Mouse (Mus musculus): ENCODE results near the gene Tmem184b. TPM values are rescaled to one million over a fixed set of nuclear protein-coding genes. Genes with fewer than 3 reads are reported as not detected.

The Tmem184b gene
- total and polyA plus RNA-seq, 2 experiments from 2014 or later = 30.3 to 41.9 TPM

DNA sequence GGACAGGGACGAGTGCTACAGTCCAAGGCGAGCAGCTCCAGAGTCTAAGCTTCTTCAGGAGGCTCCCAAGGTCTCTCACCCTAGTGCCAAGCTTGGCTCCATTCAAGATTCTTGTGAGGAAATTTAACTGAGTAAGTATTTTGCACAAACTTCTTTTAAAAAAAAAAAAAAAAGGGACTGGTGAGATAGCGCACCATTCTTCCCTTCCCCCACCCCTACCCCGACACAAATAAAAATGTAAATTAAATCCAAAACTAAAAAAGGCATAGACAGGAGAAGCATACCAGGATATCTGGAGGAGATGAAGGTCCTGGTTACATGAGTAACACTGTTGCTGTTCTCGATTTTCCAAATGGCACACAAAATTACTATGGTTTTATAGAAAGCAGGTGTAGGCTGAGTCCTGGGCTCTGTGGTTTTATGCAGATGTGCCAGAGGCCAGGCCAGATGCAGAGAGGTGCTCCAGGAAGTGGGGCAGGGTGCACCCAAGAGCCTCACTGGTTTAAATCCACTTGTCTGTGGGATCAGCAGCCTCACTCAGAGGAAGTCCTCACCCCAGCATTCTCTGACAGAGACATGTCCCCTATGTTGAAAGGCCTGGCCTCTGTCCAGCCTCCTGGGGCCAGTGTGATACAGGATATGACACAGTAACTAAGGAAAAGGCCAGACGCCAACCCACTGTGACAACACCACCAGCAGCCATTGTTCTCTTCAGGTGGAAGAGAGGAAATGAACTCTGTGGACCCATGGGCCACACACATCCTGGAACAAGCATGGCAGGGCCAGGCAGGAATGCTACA, 80.2 kb downstream of the Tmem184b start:
- H3K9me3 ChIP-seq (ENCODE audit: low read length) = no peaks in the 10 kb centered on the region
- DNase-seq = no peak
- H3K4me1 ChIP-seq (ENCODE audit: insufficient read depth) = peaks cover 10% of the 10 kb centered on the region; the same call in 1 of the 2 replicates
- H3K9ac ChIP-seq = no peak overlapping the region
- no peak overlapping the region for H3K4me3 ChIP-seq (ENCODE audit: low read depth, low read length)
- 81% methylated on average over 6 of the region's 6 CpGs for WGBS
- no peaks in the 10 kb centered on the region for H3K36me3 ChIP-seq (ENCODE audit: insufficient read depth)
- no peak overlapping the region for H3K27ac ChIP-seq (ENCODE audit: low read depth, low read length)
- H3K4me2 ChIP-seq (ENCODE audit: low read depth) = no peak overlapping the region
- no peaks in the 10 kb centered on the region for H3K27me3 ChIP-seq (ENCODE audit: insufficient read depth, low read length)
- no peak for TF ChIP-seq CTCF (IDR thresholded peaks at IDR 0.05; ENCODE audit: low read depth)
- ATAC-seq = no peak

DNA sequence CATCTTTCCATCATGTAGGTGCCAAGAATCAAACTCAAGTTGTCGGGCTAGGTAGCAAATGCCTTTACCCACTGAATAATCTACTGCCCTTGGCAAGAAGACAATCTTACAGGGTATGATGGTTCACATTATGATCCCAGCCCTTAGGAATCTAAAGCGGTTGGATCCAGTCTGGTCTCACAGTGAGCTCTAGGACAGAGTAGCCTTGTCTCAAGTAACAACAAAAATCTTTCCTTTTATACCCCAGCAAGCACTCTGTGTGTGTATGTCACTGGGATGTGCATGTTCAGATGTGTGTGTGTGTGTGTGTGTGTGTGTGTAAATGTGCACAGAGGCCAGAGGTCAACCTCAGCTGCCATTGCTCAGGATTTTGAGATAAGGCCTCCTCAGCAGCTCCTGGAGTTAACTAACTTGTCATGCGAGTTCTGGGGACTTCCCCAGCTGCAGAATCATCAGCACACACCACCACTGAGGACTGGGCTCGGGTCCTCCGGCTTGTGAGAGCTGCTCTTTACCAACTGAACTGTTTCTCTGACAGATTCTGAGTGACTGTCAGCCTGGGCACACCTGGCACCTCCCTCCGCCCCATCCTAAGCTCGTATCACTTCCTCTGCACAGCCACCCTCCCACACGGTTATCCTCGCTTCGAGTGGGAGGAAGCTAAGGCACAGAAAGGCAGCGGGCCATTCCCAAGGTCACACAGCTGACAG, 80.9 kb downstream of the Tmem184b start:
- Histone ChIP-seq H3K27me3 (ENCODE audit: insufficient read depth, low read length) (no peaks in the 10 kb centered on the region), H3K36me3 (ENCODE audit: insufficient read depth) (no peaks in the 10 kb centered on the region), H3K9me3 (ENCODE audit: low read length) (no peaks in the 10 kb centered on the region), H3K4me1 (ENCODE audit: insufficient read depth) (peaks cover 7% of the 10 kb centered on the region; the same call in 1 of the 2 replicates), H3K4me3 (ENCODE audit: low read depth, low read length) (no peak overlapping the region), H3K27ac (ENCODE audit: low read depth, low read length) (no peak overlapping the region), H3K4me2 (ENCODE audit: low read depth) (no peak overlapping the region), H3K9ac (no peak overlapping the region)
- DNase-seq (no peak), ATAC-seq (no peak)
- TF ChIP-seq CTCF (IDR thresholded peaks at IDR 0.05; ENCODE audit: low read depth) = no peak
- 81% methylated on average over 11 of the region's 11 CpGs for WGBS

- no peaks in the 10 kb centered on the region for H3K9me3 ChIP-seq (ENCODE audit: low read length)
- 86% methylated on average over 5 of the region's 5 CpGs for WGBS
- H3K27ac ChIP-seq (ENCODE audit: low read depth, low read length) = no peak overlapping the region
- no peak overlapping the region for H3K4me3 ChIP-seq (ENCODE audit: low read depth, low read length)
- H3K4me1 ChIP-seq (ENCODE audit: insufficient read depth) = peaks cover under 1% of the 10 kb centered on the region; the same call in 1 of the 2 replicates
- no peak for TF ChIP-seq CTCF (IDR thresholded peaks at IDR 0.05; ENCODE audit: low read depth)
- no peaks in the 10 kb centered on the region for H3K27me3 ChIP-seq (ENCODE audit: insufficient read depth, low read length)
- H3K9ac ChIP-seq = no peak overlapping the region
- DNase-seq (no peak), ATAC-seq (no peak)
- H3K36me3 ChIP-seq (ENCODE audit: insufficient read depth) = no peaks in the 10 kb centered on the region
- H3K4me2 ChIP-seq (ENCODE audit: low read depth) = no peak overlapping the region
These were observed 81.6 kb downstream of the Tmem184b start for GRCm38 (mm10) chr15:79321733-79322190.

- peak; percentile 12; the same call in 1 of the 2 replicates for ATAC-seq
- no peak overlapping the region for H3K4me2 ChIP-seq (ENCODE audit: low read depth)
- H3K9ac ChIP-seq = no peak overlapping the region
- no peak overlapping the region for H3K27ac ChIP-seq (ENCODE audit: low read depth, low read length)
- H3K9me3 ChIP-seq (ENCODE audit: low read length) = no peaks in the 10 kb centered on the region
- no peak for DNase-seq
- no peaks in the 10 kb centered on the region for H3K27me3 ChIP-seq (ENCODE audit: insufficient read depth, low read length)
- H3K4me3 ChIP-seq (ENCODE audit: low read depth, low read length) = no peak overlapping the region
- no peak for TF ChIP-seq CTCF (IDR thresholded peaks at IDR 0.05; ENCODE audit: low read depth)
- peaks cover 9% of the 10 kb centered on the region; the same call in 1 of the 2 replicates for H3K36me3 ChIP-seq (ENCODE audit: insufficient read depth)
- 80% methylated on average over 8 of the region's 8 CpGs for WGBS
- no peaks in the 10 kb centered on the region for H3K4me1 ChIP-seq (ENCODE audit: insufficient read depth)
These were observed 89.5 kb downstream of the Tmem184b start for GRCm38 (mm10) chr15:79313848-79314369.

MicroRNAs within 50 kb of the gene (microRNA counts, 519-probe panel; counts per million panel counts)
- microRNA mmu-miR-1943 = not detected

Small RNA genes lying within 50 kb of the gene (microRNA-seq; reads per million reads assigned to microRNA genes)
- gene Mir1943 = 2.0 to 2.3 reads per million in 2 experiments

Other genes starting within 250 kb of the Tmem184b start
- gene Sox10, start 238.3 kb downstream of the Tmem184b start, total RNA-seq (2014; rRNA removed) = 7.4 and 8.3 TPM in 2 replicates
- gene Sox10, start 238.3 kb downstream of the Tmem184b start, polyA plus RNA-seq (2015; fragmentation: Nextera tagmentation; extraction: Ambion mirVana) = 4.8 and 6.3 TPM in 2 replicates
- gene Pick1, start 174.4 kb downstream of the Tmem184b start, total RNA-seq (2014; rRNA removed) = 76.2 and 84.7 TPM in 2 replicates
- 60.9 and 72.7 TPM in 2 replicates for gene Pick1, start 174.4 kb downstream of the Tmem184b start, polyA plus RNA-seq (2015; fragmentation: Nextera tagmentation; extraction: Ambion mirVana)
- 2.8 and 4.4 TPM in 2 replicates for gene Gm49486, start 174.2 kb downstream of the Tmem184b start, total RNA-seq (2014; rRNA removed)
- gene Gm49486, start 174.2 kb downstream of the Tmem184b start, polyA plus RNA-seq (2015; fragmentation: Nextera tagmentation; extraction: Ambion mirVana) = 1.1 and 1.2 TPM in 2 replicates
- gene Slc16a8, start 148.8 kb downstream of the Tmem184b start, total RNA-seq (2014; rRNA removed) = 0.62 and 0.95 TPM in 2 replicates
- 1.4 and 1.6 TPM in 2 replicates for gene Slc16a8, start 148.8 kb downstream of the Tmem184b start, polyA plus RNA-seq (2015; fragmentation: Nextera tagmentation; extraction: Ambion mirVana)
- gene Baiap2l2, start 118.0 kb downstream of the Tmem184b start, total RNA-seq (2014; rRNA removed) = 3.2 and 7.9 TPM in 2 replicates
- 9.1 and 11.3 TPM in 2 replicates for gene Baiap2l2, start 118.0 kb downstream of the Tmem184b start, polyA plus RNA-seq (2015; fragmentation: Nextera tagmentation; extraction: Ambion mirVana)
- 19.5 and 31.1 TPM in 2 replicates for gene Pla2g6, start 75.2 kb downstream of the Tmem184b start, total RNA-seq (2014; rRNA removed)
- 10.7 and 15.2 TPM in 2 replicates for gene Pla2g6, start 75.2 kb downstream of the Tmem184b start, polyA plus RNA-seq (2015; fragmentation: Nextera tagmentation; extraction: Ambion mirVana)
- 2.5 and 3.0 TPM in 2 replicates for gene Maff, start 56.9 kb downstream of the Tmem184b start, total RNA-seq (2014; rRNA removed)
- gene Maff, start 56.9 kb downstream of the Tmem184b start, polyA plus RNA-seq (2015; fragmentation: Nextera tagmentation; extraction: Ambion mirVana) = 0.74 and 1.1 TPM in 2 replicates
- gene Csnk1e, start 52.0 kb upstream of the Tmem184b start, total RNA-seq (2014; rRNA removed) = 398 and 490 TPM in 2 replicates
- gene Csnk1e, start 52.0 kb upstream of the Tmem184b start, polyA plus RNA-seq (2015; fragmentation: Nextera tagmentation; extraction: Ambion mirVana) = 160 and 248 TPM in 2 replicates
- 17.3 and 17.8 TPM in 2 replicates for gene Kcnj4, start 101.7 kb upstream of the Tmem184b start, total RNA-seq (2014; rRNA removed)
- gene Kcnj4, start 101.7 kb upstream of the Tmem184b start, polyA plus RNA-seq (2015; fragmentation: Nextera tagmentation; extraction: Ambion mirVana) = 0.99 and 1.1 TPM in 2 replicates
- gene Kdelr3, start 112.8 kb upstream of the Tmem184b start, total RNA-seq (2014; rRNA removed) = 3.1 and 5.6 TPM in 2 replicates
- gene Kdelr3, start 112.8 kb upstream of the Tmem184b start, polyA plus RNA-seq (2015; fragmentation: Nextera tagmentation; extraction: Ambion mirVana) = 5.3 and 6.8 TPM in 2 replicates
- gene Ddx17, start 143.2 kb upstream of the Tmem184b start, total RNA-seq (2014; rRNA removed) = 373 and 392 TPM in 2 replicates
- 21.5 and 26.5 TPM in 2 replicates for gene Ddx17, start 143.2 kb upstream of the Tmem184b start, polyA plus RNA-seq (2015; fragmentation: Nextera tagmentation; extraction: Ambion mirVana)
- gene Dmc1, start 201.5 kb upstream of the Tmem184b start, total RNA-seq (2014; rRNA removed) = 1.8 and 3.2 TPM in 2 replicates
- 0.44 and 0.49 TPM in 2 replicates for gene Dmc1, start 201.5 kb upstream of the Tmem184b start, polyA plus RNA-seq (2015; fragmentation: Nextera tagmentation; extraction: Ambion mirVana)

All from forebrain, postnatal 0 days (tissue).